Mouse (Mus musculus) cortical plate, adult 2 months (tissue): ENCODE results near the gene Ykt6.

Experiments
- CTCF ChIP-seq: fragments of 200-500 bp; IDR thresholded peaks from 2 replicates; pipeline ENCODE4 v1.5.1; 2011; ENCODE audit warnings: mild to moderate bottlenecking, control low read depth, low read length; ENCODE audit not compliant: insufficient read depth; ENCODE audit errors: extremely low read depth
- POLR2A ChIP-seq: fragments of 200-500 bp; IDR thresholded peaks from 2 replicates; pipeline ENCODE4 v1.6.1; 2011; ENCODE audit warnings: mild to moderate bottlenecking, low read length, control low read depth; ENCODE audit not compliant: insufficient read depth; ENCODE audit errors: extremely low read depth

- TF ChIP-seq POLR2A (no peak), CTCF (no peak)
These were observed 25.1 kb downstream of the Ykt6 start for GRCm38 (mm10) chr11:5980561-5980960.
